8 mouse cellular contexts compared by ENCODE assay signal in genomic region chr2:73312152-73313116, GRCm38 (mm10). TPM values are rescaled to one million over a fixed set of nuclear protein-coding genes. Genes with fewer than 3 reads are reported as not detected.
A peak's percentile ranks its signal among the peaks of the same experiment; 100 is the strongest.
DNase-seq lines count a peak whose midpoint lies in the region; ATAC-seq and TF ChIP-seq lines count a peak whose summit lies in the region.

Gene Scrn3, plus strand, starts transcription at chr2:73312601.
Gene Cir1, minus strand, starts transcription at chr2:73312701.

- peak within 1 kb of the TSS; percentile 62 for H3K4me2 ChIP-seq in forebrain, postnatal 0 days (ENCODE audit: low read depth)
- H3K4me2 ChIP-seq in lung, embryonic 15.5 days: peak within 1 kb of the TSS; percentile 78

- H3K9ac ChIP-seq in MEL (ENCODE audit: control insufficient read depth, low read depth, low read length, poor library complexity, severe bottlenecking): peak within 1 kb of the TSS; percentile 90
- peak within 1 kb of the TSS; percentile 58 for H3K9ac ChIP-seq in forebrain, postnatal 0 days
- peak within 1 kb of the TSS; percentile 82 for H3K9ac ChIP-seq in lung, embryonic 15.5 days

- peak within 1 kb of the TSS; percentile 92 for H3K4me3 ChIP-seq in MEL (ENCODE audit: control insufficient read depth in 1 of 2, insufficient read depth in 1 of 2, low read depth in 2 of 2, low read length in 2 of 2)
- peak within 1 kb of the TSS; percentile 70 for H3K4me3 ChIP-seq in cerebellum, adult 2 months (replicated peaks; ENCODE audit: insufficient read depth, low read depth, low read length)
- peak within 1 kb of the TSS; percentile 86 for H3K4me3 ChIP-seq in forebrain, postnatal 0 days (ENCODE audit: low read depth, low read length)
- peak within 1 kb of the TSS; percentile 86 for H3K4me3 ChIP-seq in lung, embryonic 15.5 days

- H3K27me3 ChIP-seq in MEL (ENCODE audit: control insufficient read depth in 1 of 2, insufficient read depth in 2 of 2, low read length in 2 of 2): no peaks in the 10 kb centered on the region
- no peaks in the 10 kb centered on the region for H3K27me3 ChIP-seq in cerebellum, adult 2 months (ENCODE audit: control insufficient read depth, insufficient read depth, low read length)
- H3K27me3 ChIP-seq in forebrain, postnatal 0 days (ENCODE audit: insufficient read depth, low read length): no peaks in the 10 kb centered on the region
- H3K27me3 ChIP-seq in lung, embryonic 15.5 days: no peaks in the 10 kb centered on the region

- DNase-seq in MEL (ENCODE audit: low read depth, low spot score): peak; percentile 95
- peak; percentile 93 to 96 for DNase-seq in cerebellum, adult 2 months
- peak; percentile 99 for DNase-seq in forebrain, postnatal 0 days
- peak; percentile 96 for DNase-seq in heart, postnatal 4 days
- DNase-seq in layer of hippocampus, adult 8-10 months (ENCODE audit: low spot score in 2 of 2): peak; percentile 92 to 93
- DNase-seq in ovary, adult 18-20 months (ENCODE audit: low spot score): peak; percentile 93
- peak; percentile 98 for DNase-seq in thymus, postnatal 0 days (ENCODE audit: low spot score)

- H3K79me2 ChIP-seq in MEL (ENCODE audit: control insufficient read depth, insufficient read depth, low read length, poor library complexity): peaks cover 3% of the 10 kb centered on the region

- no peaks in the 10 kb centered on the region for H3K9me3 ChIP-seq in MEL (replicated peaks; ENCODE audit: insufficient read depth, low read length)
- H3K9me3 ChIP-seq in forebrain, postnatal 0 days (ENCODE audit: low read length): no peaks in the 10 kb centered on the region
- H3K9me3 ChIP-seq in lung, embryonic 15.5 days: no peaks in the 10 kb centered on the region

- no peak for TF ChIP-seq EP300 in MEL (IDR thresholded peaks at IDR 0.05; ENCODE audit: low read depth in 1 of 2, low read length in 2 of 2)

- ATAC-seq in forebrain, postnatal 0 days: peak; percentile 99
- ATAC-seq in lung, embryonic 15.5 days (ENCODE audit: borderline replicate concordance, extremely low read depth, low FRiP score, low TSS enrichment): peak; percentile 97

- under 1% methylated on average over 64 of the region's 64 CpGs for WGBS in cerebellum, adult 2 months
- 2% methylated on average over 64 of the region's 64 CpGs for WGBS in forebrain, postnatal 0 days
- under 1% methylated on average over 64 of the region's 64 CpGs for WGBS in lung, embryonic 15.5 days

- peak; percentile 71 to 73; a peak in 3 of 4 replicates for TF ChIP-seq POLR2A in MEL (IDR thresholded peaks at IDR 0.05; ENCODE audit: control insufficient read depth in 1 of 2, insufficient read depth in 1 of 2, low read depth in 1 of 2, low read length in 2 of 2, poor library complexity in 1 of 2)
- TF ChIP-seq POLR2A in cerebellum, adult 2 months (IDR thresholded peaks at IDR 0.05; ENCODE audit: borderline replicate concordance, insufficient read depth, low read length): peak; percentile 79

- TF ChIP-seq RAD21 in MEL (IDR thresholded peaks at IDR 0.05; ENCODE audit: low read depth, low read length): no peak

- peaks cover 0 to 4% of the 10 kb centered on the region in 2 experiments; a peak in 2 of 4 replicates for H3K4me1 ChIP-seq in MEL (ENCODE audit: control insufficient read depth in 1 of 2, insufficient read depth in 2 of 2, low read length in 2 of 2)
- no peaks in the 10 kb centered on the region for H3K4me1 ChIP-seq in cerebellum, adult 2 months (ENCODE audit: control insufficient read depth, insufficient read depth, low read length)
- peaks cover 4% of the 10 kb centered on the region; the same call in 1 of the 2 replicates for H3K4me1 ChIP-seq in forebrain, postnatal 0 days (ENCODE audit: insufficient read depth)
- peaks cover 17% of the 10 kb centered on the region for H3K4me1 ChIP-seq in lung, embryonic 15.5 days

- H3K36me3 ChIP-seq in MEL (ENCODE audit: control insufficient read depth in 1 of 2, insufficient read depth in 2 of 2, low read length in 2 of 2): peaks cover 0 to 12% of the 10 kb centered on the region in 2 experiments; a peak in 2 of 4 replicates
- H3K36me3 ChIP-seq in forebrain, postnatal 0 days (ENCODE audit: insufficient read depth): peaks cover 18% of the 10 kb centered on the region
- peaks cover 15% of the 10 kb centered on the region for H3K36me3 ChIP-seq in lung, embryonic 15.5 days

- peak within 1 kb of the TSS; percentile 89 for H3K27ac ChIP-seq in MEL (ENCODE audit: control insufficient read depth, low read depth, low read length)
- peak within 1 kb of the TSS; percentile 55 for H3K27ac ChIP-seq in cerebellum, adult 2 months (ENCODE audit: insufficient read depth, low read length)
- H3K27ac ChIP-seq in forebrain, postnatal 0 days (ENCODE audit: low read depth, low read length): peak within 1 kb of the TSS; percentile 78
- H3K27ac ChIP-seq in lung, embryonic 15.5 days: peak within 1 kb of the TSS; percentile 90

- no peak for TF ChIP-seq CTCF in MEL (IDR thresholded peaks at IDR 0.05 in 2 of 3, conservative IDR thresholded peaks at IDR 0.05 in 1 of 3; ENCODE audit: control insufficient read depth in 1 of 3, insufficient read depth in 1 of 3, low read depth in 2 of 3, low read length in 3 of 3, poor library complexity in 1 of 3, severe bottlenecking in 1 of 3)
- no peak for TF ChIP-seq CTCF in cerebellum, adult 2 months (IDR thresholded peaks at IDR 0.05; ENCODE audit: borderline replicate concordance, insufficient read depth, low read depth, low read length)
- no peak for TF ChIP-seq CTCF in forebrain, postnatal 0 days (IDR thresholded peaks at IDR 0.05; ENCODE audit: low read depth)

TF ChIP-seq in MEL, 35 proteins besides CTCF, POLR2A, EP300 and RAD21:
- TF ChIP-seq TAL1 (IDR thresholded peaks at IDR 0.05; ENCODE audit: low read length) (no peak), ETS1 (IDR thresholded peaks at IDR 0.05; ENCODE audit: low read depth, low read length) (no peak), MAZ (IDR thresholded peaks at IDR 0.05; ENCODE audit: low read depth, low read length) (no peak), KAT2A (conservative IDR thresholded peaks at IDR 0.05; ENCODE audit: low read depth, low read length) (peak; percentile 77), BHLHE40 (IDR thresholded peaks at IDR 0.05; ENCODE audit: borderline replicate concordance, low read depth, low read length) (no peak), SIN3A (IDR thresholded peaks at IDR 0.05; ENCODE audit: low read length) (peak; percentile 79), ZMIZ1 (IDR thresholded peaks at IDR 0.05; ENCODE audit: low read depth, low read length) (peak; percentile 55; the same call in 1 of the 2 replicates), NELFE (IDR thresholded peaks at IDR 0.05; ENCODE audit: low read depth, low read length) (peak; percentile 79), MAX (IDR thresholded peaks at IDR 0.05; ENCODE audit: low read length) (no peak), POLR2AphosphoS2 (IDR thresholded peaks at IDR 0.05; ENCODE audit: low read length) (peak; percentile 66), HCFC1 (IDR thresholded peaks at IDR 0.05; ENCODE audit: low read depth, low read length) (peak; percentile 93), TCF12 (IDR thresholded peaks at IDR 0.05; ENCODE audit: low read depth, low read length) (peak; percentile 39), NRF1 (IDR thresholded peaks at IDR 0.05; ENCODE audit: insufficient read depth, low read depth, low read length, poor library complexity, severe bottlenecking) (peak; percentile 79), POLR2AphosphoS5 (IDR thresholded peaks at IDR 0.05; ENCODE audit: borderline replicate concordance, low read depth, low read length) (no peak), RCOR1 (IDR thresholded peaks at IDR 0.05; ENCODE audit: low read depth, low read length) (0 out of 2 replicates have a peak, but pooled peaks have one; percentile 13), USF1 (IDR thresholded peaks at IDR 0.05; ENCODE audit: low read depth, low read length) (no peak), TBP (IDR thresholded peaks at IDR 0.05; ENCODE audit: low read depth, low read length) (peak; percentile 67; the same call in 1 of the 2 replicates), ZKSCAN1 (IDR thresholded peaks at IDR 0.05; ENCODE audit: low read depth, low read length) (no peak), ZC3H11A (IDR thresholded peaks at IDR 0.05; ENCODE audit: low read depth, low read length) (no peak), GATA1 (IDR thresholded peaks at IDR 0.05; ENCODE audit: low read depth, low read length) (no peak), ELF1 (IDR thresholded peaks at IDR 0.05; ENCODE audit: low read depth, low read length) (peak; percentile 82), UBTF (IDR thresholded peaks at IDR 0.05; ENCODE audit: borderline replicate concordance, insufficient read depth, low read depth, low read length) (no peak), MXI1 (IDR thresholded peaks at IDR 0.05; ENCODE audit: low read depth, low read length) (no peak), CHD2 (IDR thresholded peaks at IDR 0.05; ENCODE audit: low read length) (peak; percentile 48)

RNA-seq across cellular contexts. Expression of gene Scrn3, which starts in this region (rescaled TPM):
- 3.0 and 3.2 TPM in 2 replicates for total RNA-seq in MEL (2012; rRNA removed)
- 1 to 10 TPM in 1 of 2 experiments, not detected in 1; 7.7 TPM for polyA plus RNA-seq in MEL (2012; ENCODE audit: insufficient read depth in 1 of 2, insufficient read length in 2 of 2, low read depth in 1 of 2, low replicate concordance in 2 of 2, missing spikeins in 1 of 2)
- 31.3 and 31.7 TPM in 2 replicates for polyA plus RNA-seq in cerebellum, adult 2 months (2012; rRNA removed)
- 5.1 and 6.8 TPM in 2 replicates for total RNA-seq in forebrain, postnatal 0 days (2014; rRNA removed)
- 4.5 and 5.3 TPM in 2 replicates for polyA plus RNA-seq in forebrain, postnatal 0 days (2015; fragmentation: Nextera tagmentation; extraction: Ambion mirVana)
- total RNA-seq in heart, postnatal 4 days (2021): 10 to 100 TPM; 11.2 to 16.6 TPM
- total RNA-seq in layer of hippocampus, adult 8-10 months (2022): 10 to 100 TPM; 23.6 to 30.7 (median 26.9) TPM
- polyA plus RNA-seq in lung, embryonic 15.5 days (2015; fragmentation: Nextera tagmentation; extraction: Ambion mirVana): 18.1 and 21.1 TPM in 2 replicates
- 7.1 and 7.6 TPM in 2 replicates for polyA plus RNA-seq in thymus, postnatal 0 days (2015; fragmentation: Nextera tagmentation; extraction: Ambion mirVana)

RNA-seq across cellular contexts. Expression of gene Cir1, which starts in this region (rescaled TPM):
- 3.4 TPM in 2 replicates for total RNA-seq in MEL (2012; rRNA removed)
- 1 to 10 TPM in 1 of 2 experiments, not detected in 1; 7.7 TPM for polyA plus RNA-seq in MEL (2012; ENCODE audit: insufficient read depth in 1 of 2, insufficient read length in 2 of 2, low read depth in 1 of 2, low replicate concordance in 2 of 2, missing spikeins in 1 of 2)
- 29.2 TPM in 2 replicates for polyA plus RNA-seq in cerebellum, adult 2 months (2012; rRNA removed)
- 9.5 and 10.6 TPM in 2 replicates for total RNA-seq in forebrain, postnatal 0 days (2014; rRNA removed)
- 29.3 and 30.3 TPM in 2 replicates for polyA plus RNA-seq in forebrain, postnatal 0 days (2015; fragmentation: Nextera tagmentation; extraction: Ambion mirVana)
- total RNA-seq in heart, postnatal 4 days (2021): 10 to 100 TPM; 10.8 to 11.1 TPM
- total RNA-seq in layer of hippocampus, adult 8-10 months (2022): 10 to 100 TPM; 26.6 to 32.4 (median 30.2) TPM
- 24.5 and 25.7 TPM in 2 replicates for polyA plus RNA-seq in lung, embryonic 15.5 days (2015; fragmentation: Nextera tagmentation; extraction: Ambion mirVana)
- polyA plus RNA-seq in thymus, postnatal 0 days (2015; fragmentation: Nextera tagmentation; extraction: Ambion mirVana): 29.7 and 30.9 TPM in 2 replicates

Comparison
In these comparisons a context has a peak if more than half of its experiments do, and no peak if none do; other contexts are left out.
1. Peak in every context shown above with its lines: DNase-seq, ATAC-seq, H3K4me3 ChIP-seq and H3K27ac ChIP-seq.